Mouse (Mus musculus): ENCODE data around the gene Mycl. TPM values are rescaled to one million over a fixed set of nuclear protein-coding genes. Genes with fewer than 3 reads are reported as not detected.
"Not testable (repeated sequence)": the region's sequence is repeated elsewhere in the genome, so short reads cannot be mapped to it uniquely, and the experiment has no call there.

The Mycl gene
- polyA plus RNA-seq, 1 experiment = 5.8 TPM

GRCm38 (mm10) chr4:123005054-123005966 is 9.9 kb downstream of the Mycl start:
- Histone ChIP-seq H3K4me3 (replicated peaks; ENCODE audit: insufficient read depth, low read depth, low read length) (no peak overlapping the region), H3K27me3 (ENCODE audit: control insufficient read depth, insufficient read depth, low read length) (no peaks in the 10 kb centered on the region), H3K4me1 (ENCODE audit: control insufficient read depth, insufficient read depth, low read length) (no peaks in the 10 kb centered on the region), H3K27ac (ENCODE audit: insufficient read depth, low read length) (no peak overlapping the region)
- DNase-seq = no peak
- TF ChIP-seq CTCF (IDR thresholded peaks at IDR 0.05; ENCODE audit: borderline replicate concordance, insufficient read depth, low read depth, low read length) (no peak), POLR2A (IDR thresholded peaks at IDR 0.05; ENCODE audit: borderline replicate concordance, insufficient read depth, low read length) (no peak)
- 57% methylated on average over 15 of the region's 15 CpGs for whole genome bisulfite sequencing

DNA sequence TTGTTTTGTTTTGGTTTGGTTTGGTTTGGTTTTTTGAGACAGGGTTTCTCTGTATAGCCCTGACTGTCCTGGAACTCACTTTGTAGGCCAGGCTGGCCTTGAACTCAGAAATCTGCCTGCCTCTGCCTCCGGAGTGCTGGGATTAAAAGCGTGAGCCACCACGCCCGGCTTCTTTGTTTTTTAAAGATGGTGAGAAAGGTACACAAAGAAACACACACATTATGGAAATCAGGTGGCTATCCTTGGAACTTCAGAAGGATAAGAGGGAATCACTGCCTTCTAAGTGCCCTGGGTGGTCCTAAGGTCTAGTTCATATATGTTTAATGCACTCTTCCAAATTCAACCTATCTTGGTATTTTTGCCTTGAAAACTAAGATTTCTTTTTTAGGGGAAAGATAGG is 17.0 kb downstream of the Mycl start:
- 90% methylated on average over 4 of the region's 4 CpGs for WGBS
- H3K27ac ChIP-seq (ENCODE audit: insufficient read depth, low read length) = not testable (repeated sequence)

GRCm38 (mm10) chr4:123013346-123013945 is 18.0 kb downstream of the Mycl start:
- WGBS = 23% methylated on average over 5 of the region's 5 CpGs
- H3K4me1 ChIP-seq (ENCODE audit: control insufficient read depth, insufficient read depth, low read length) = peaks cover 4% of the 10 kb centered on the region; the same call in 1 of the 2 replicates
- H3K4me3 ChIP-seq (replicated peaks; ENCODE audit: insufficient read depth, low read depth, low read length) = no peak overlapping the region

More for the DNA sequence above, 17.0 kb downstream of the Mycl start:
- not testable (repeated sequence) for H3K4me3 ChIP-seq (replicated peaks; ENCODE audit: insufficient read depth, low read depth, low read length); DNase-seq; H3K4me1 ChIP-seq (ENCODE audit: control insufficient read depth, insufficient read depth, low read length); H3K27me3 ChIP-seq (ENCODE audit: control insufficient read depth, insufficient read depth, low read length)

DNA sequence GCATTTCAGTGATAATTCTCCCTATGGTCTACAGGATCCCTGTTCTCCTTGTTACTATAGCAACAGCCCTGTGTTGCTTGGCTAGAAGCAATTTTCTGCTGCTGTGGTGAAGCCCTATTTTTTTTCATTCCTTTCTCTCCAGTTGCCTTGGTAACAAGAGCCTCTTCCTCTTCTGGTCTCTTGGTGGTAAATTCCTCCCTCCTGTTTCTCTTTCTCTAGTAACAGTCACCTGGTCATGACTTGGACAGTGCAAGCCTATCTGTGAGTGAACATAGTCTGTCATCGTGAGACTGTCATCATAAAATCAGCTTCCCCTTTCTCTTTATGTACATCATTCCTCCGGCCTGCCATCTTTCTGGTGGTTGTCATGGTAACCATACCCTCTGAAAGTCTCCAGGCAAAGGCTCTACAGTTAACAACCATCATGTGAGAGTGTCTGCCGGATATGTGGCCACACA is 18.5 kb downstream of the Mycl start:
- peak in 1 of 2 experiments; percentile 24 for DNase-seq
- peaks cover 7% of the 10 kb centered on the region for H3K4me1 ChIP-seq (ENCODE audit: control insufficient read depth, insufficient read depth, low read length)
- no peak overlapping the region for H3K4me3 ChIP-seq (replicated peaks; ENCODE audit: insufficient read depth, low read depth, low read length)
- WGBS = 26% methylated on average over 3 of the region's 3 CpGs
- H3K27ac ChIP-seq (ENCODE audit: insufficient read depth, low read length) = no peak overlapping the region
- no peak for TF ChIP-seq POLR2A (IDR thresholded peaks at IDR 0.05; ENCODE audit: borderline replicate concordance, insufficient read depth, low read length)
- no peak for TF ChIP-seq CTCF (IDR thresholded peaks at IDR 0.05; ENCODE audit: borderline replicate concordance, insufficient read depth, low read depth, low read length)
- H3K27me3 ChIP-seq (ENCODE audit: control insufficient read depth, insufficient read depth, low read length) = no peaks in the 10 kb centered on the region

More at GRCm38 (mm10) chr4:123013346-123013945, 18.0 kb downstream of the Mycl start:
- no peaks in the 10 kb centered on the region for H3K27me3 ChIP-seq (ENCODE audit: control insufficient read depth, insufficient read depth, low read length)
- no peak for TF ChIP-seq CTCF (IDR thresholded peaks at IDR 0.05; ENCODE audit: borderline replicate concordance, insufficient read depth, low read depth, low read length)
- no peak for TF ChIP-seq POLR2A (IDR thresholded peaks at IDR 0.05; ENCODE audit: borderline replicate concordance, insufficient read depth, low read length)
- H3K27ac ChIP-seq (ENCODE audit: insufficient read depth, low read length) = no peak overlapping the region
- no peak for DNase-seq

- no peak overlapping the region for H3K27ac ChIP-seq (ENCODE audit: insufficient read depth, low read length)
- 49% methylated on average over 7 of the region's 7 CpGs for WGBS
- no peaks in the 10 kb centered on the region for H3K27me3 ChIP-seq (ENCODE audit: control insufficient read depth, insufficient read depth, low read length)
- TF ChIP-seq POLR2A (IDR thresholded peaks at IDR 0.05; ENCODE audit: borderline replicate concordance, insufficient read depth, low read length) (no peak), CTCF (IDR thresholded peaks at IDR 0.05; ENCODE audit: borderline replicate concordance, insufficient read depth, low read depth, low read length) (no peak)
- no peak for DNase-seq
- H3K4me1 ChIP-seq (ENCODE audit: control insufficient read depth, insufficient read depth, low read length) = peaks cover 10% of the 10 kb centered on the region
- no peak overlapping the region for H3K4me3 ChIP-seq (replicated peaks; ENCODE audit: insufficient read depth, low read depth, low read length)
These were observed 19.2 kb downstream of the Mycl start for GRCm38 (mm10) chr4:123014501-123015282.

DNA sequence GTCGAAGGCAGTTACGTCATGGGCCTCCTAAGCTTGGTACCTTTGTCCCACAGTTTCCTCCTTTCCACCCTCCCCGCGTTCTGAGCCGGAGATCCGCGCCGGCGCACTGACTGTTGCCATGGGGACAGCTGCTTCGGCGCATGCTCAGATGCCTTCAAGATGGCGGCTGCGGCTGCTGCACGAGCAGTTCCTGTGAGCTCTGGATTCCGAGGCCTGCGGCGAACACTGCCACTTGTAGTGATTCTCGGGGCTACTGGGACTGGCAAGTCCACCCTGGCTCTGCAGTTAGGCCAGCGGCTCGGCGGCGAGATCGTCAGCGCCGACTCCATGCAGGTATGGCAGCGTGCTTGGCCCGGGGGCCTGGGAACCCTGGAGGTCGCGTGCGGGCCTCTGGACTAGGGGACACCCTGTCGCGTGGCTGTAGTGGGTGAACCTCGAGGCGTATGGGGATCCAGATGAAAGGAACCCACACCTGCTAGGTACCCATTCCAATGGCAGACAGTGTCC is 21.1 kb downstream of the Mycl start, which contains the start of gene Trit1:
Gene Trit1, plus strand, starts transcription at position 147 of the 507 bp plus-strand sequence.
- Histone ChIP-seq H3K27me3 (ENCODE audit: control insufficient read depth, insufficient read depth, low read length) (no peaks in the 10 kb centered on the region), H3K4me3 (replicated peaks; ENCODE audit: insufficient read depth, low read depth, low read length) (peak within 1 kb of the TSS; percentile 94), H3K4me1 (ENCODE audit: control insufficient read depth, insufficient read depth, low read length) (peaks cover 10% of the 10 kb centered on the region), H3K27ac (ENCODE audit: insufficient read depth, low read length) (peak within 1 kb of the TSS; percentile 35; the same call in 1 of the 2 replicates)
- TF ChIP-seq CTCF (IDR thresholded peaks at IDR 0.05; ENCODE audit: borderline replicate concordance, insufficient read depth, low read depth, low read length) = no peak
- peak; percentile 94 for TF ChIP-seq POLR2A (IDR thresholded peaks at IDR 0.05; ENCODE audit: borderline replicate concordance, insufficient read depth, low read length)
- WGBS = under 1% methylated on average over 34 of the region's 34 CpGs
- DNase-seq = peak; percentile 94 to 95

- Histone ChIP-seq H3K27me3 (ENCODE audit: control insufficient read depth, insufficient read depth, low read length) (no peaks in the 10 kb centered on the region), H3K4me3 (replicated peaks; ENCODE audit: insufficient read depth, low read depth, low read length) (no peak overlapping the region), H3K27ac (ENCODE audit: insufficient read depth, low read length) (no peak overlapping the region), H3K4me1 (ENCODE audit: control insufficient read depth, insufficient read depth, low read length) (peaks cover 10% of the 10 kb centered on the region)
- no peak for DNase-seq
- WGBS = 69% methylated on average over 3 of the region's 3 CpGs
- no peak for TF ChIP-seq CTCF (IDR thresholded peaks at IDR 0.05; ENCODE audit: borderline replicate concordance, insufficient read depth, low read depth, low read length)
- no peak for TF ChIP-seq POLR2A (IDR thresholded peaks at IDR 0.05; ENCODE audit: borderline replicate concordance, insufficient read depth, low read length)
These were observed 26.1 kb downstream of the Mycl start for GRCm38 (mm10) chr4:123021591-123021990.

Measured in cerebellum, adult 2 months (tissue).